Mouse (Mus musculus) adrenal gland, adult 2 months (tissue): ENCODE measurements around the gene Eif4g1. TPM values are rescaled to one million over a fixed set of nuclear protein-coding genes. Genes with fewer than 3 reads are reported as not detected.
"Not testable (repeated sequence)": the region's sequence is repeated elsewhere in the genome, so short reads cannot be mapped to it uniquely, and the experiment has no call there.

Experiments used
- DNase-seq: peaks from one replicate; pipeline ENCODE4 v3.0.0; 2021
- long read RNA-seq: library from polyadenylated mRNA; stranded (forward); transcript quantifications from one replicate; pipeline ENCODE4 v2.0.0, GENCODE M21; 2021
- polyA plus RNA-seq: library from polyadenylated mRNA; depleted of rRNA; stranded (reverse); fragments of >200 nt; gene quantifications from 2 replicates; pipeline ENCODE4 v1.2.3, GENCODE M21; 2012; rRNA removed
- total RNA-seq, 2 experiments: library from RNA; stranded (reverse); gene quantifications; 2 replicates each; pipeline ENCODE4 v1.2.3; 2021

Gene Eif4g1
- total RNA-seq, result 100 to 1,000 TPM; 368 to 454 TPM
- 486 and 565 TPM in 2 replicates for polyA plus RNA-seq
- long read RNA-seq, full-length matches to known transcripts, result 2 of 66 reads
- long read RNA-seq, partial matches to known transcripts, result 53 of 66 reads
- long read RNA-seq, other reads (novel, unspliced or antisense), result 11 of 66 reads

GRCm38 (mm10) chr16:20668013-20668412, at the start of gene Eif4g1:
Gene Eif4g1 (plus strand): TSS chr16:20668313.
- DNase-seq, result not testable (repeated sequence)

GRCm38 (mm10) chr16:20619541-20620398, 48.3 kb upstream of the Eif4g1 start:
- peak; percentile 59 for DNase-seq

- DNase-seq, result no peak
Observed at GRCm38 (mm10) chr16:20620399-20620735, 47.7 kb upstream of the Eif4g1 start.

- DNase-seq, result no peak
Observed at GRCm38 (mm10) chr16:20620751-20621190, 47.3 kb upstream of the Eif4g1 start.

- peak; percentile 91 for DNase-seq
Observed at GRCm38 (mm10) chr16:20621191-20621990, 46.7 kb upstream of the Eif4g1 start, which contains the start of gene Camk2n2. Gene Camk2n2 (minus strand): TSS chr16:20621287.

- DNase-seq, result peak; percentile 95
Observed at GRCm38 (mm10) chr16:20621991-20622685, 46.0 kb upstream of the Eif4g1 start.

GRCm38 (mm10) chr16:20623211-20623610, 44.9 kb upstream of the Eif4g1 start:
- no peak for DNase-seq

- DNase-seq, result no peak
Observed at GRCm38 (mm10) chr16:20628871-20629391, 39.2 kb upstream of the Eif4g1 start.

GRCm38 (mm10) chr16:20629731-20630634, 38.1 kb upstream of the Eif4g1 start, which contains the start of gene Ece2:
Gene Ece2 (plus strand): TSS chr16:20629828.
- DNase-seq, result peak; percentile 54

- no peak for DNase-seq
Observed at GRCm38 (mm10) chr16:20637410-20637809, 30.7 kb upstream of the Eif4g1 start.

GRCm38 (mm10) chr16:20638367-20638766, 29.7 kb upstream of the Eif4g1 start:
- no peak for DNase-seq

- DNase-seq, result peak; percentile 80
Observed at GRCm38 (mm10) chr16:20642161-20642560, 26.0 kb upstream of the Eif4g1 start.

GRCm38 (mm10) chr16:20643911-20644310, 24.2 kb upstream of the Eif4g1 start:
- DNase-seq, result peak; percentile 80

- DNase-seq, result peak; percentile 98
Observed at GRCm38 (mm10) chr16:20651076-20651946, 16.8 kb upstream of the Eif4g1 start, which contains the start of gene Psmd2. Gene Psmd2 (plus strand): TSS chr16:20651652.

- no peak for DNase-seq
Observed at GRCm38 (mm10) chr16:20651947-20652310, 16.2 kb upstream of the Eif4g1 start.

GRCm38 (mm10) chr16:20653315-20653714, 14.8 kb upstream of the Eif4g1 start:
- DNase-seq, result no peak

GRCm38 (mm10) chr16:20657661-20658060, 10.5 kb upstream of the Eif4g1 start:
- no peak for DNase-seq

GRCm38 (mm10) chr16:20670291-20670690, 2.2 kb downstream of the Eif4g1 start:
- DNase-seq, result no peak

- DNase-seq, result no peak
Observed at GRCm38 (mm10) chr16:20671886-20672285, 3.8 kb downstream of the Eif4g1 start.
